Mouse (Mus musculus) embryonic facial prominence, embryonic 14.5 days (tissue): ENCODE data around the gene Cd4. TPM values are rescaled to one million over a fixed set of nuclear protein-coding genes. Genes with fewer than 3 reads are reported as not detected.

Source experiments
- ATAC-seq: fragments of 200-750 bp; cut with Nextera tagmentation; 2 replicates; pipeline ENCODE4 v1.8.0; 2017; ENCODE audit warnings: low read depth, moderate number of reproducible peaks, moderate TSS enrichment
- DNase-seq: peaks from one replicate; pipeline ENCODE4 v3.0.0-alpha.2; 2015; ENCODE audit warnings: low spot score
- H3K27ac ChIP-seq: fragments of 300-500 bp; sonication (generic); replicated peaks from 2 replicates; pipeline ENCODE4 v1.5.1; 2014; ENCODE audit warnings: low read depth, mild to moderate bottlenecking, low read length, moderate library complexity
- H3K27me3 ChIP-seq: fragments of 300-500 bp; sonication (generic); replicated peaks from 2 replicates; pipeline ENCODE4 v1.6.1; 2014; ENCODE audit warnings: low read length; ENCODE audit not compliant: control insufficient read depth, insufficient read depth
- H3K36me3 ChIP-seq: fragments of 300-500 bp; sonication (generic); 2 replicates; pipeline ENCODE4 v1.6.1; 2014; ENCODE audit warnings: low read length, mixed read lengths; ENCODE audit not compliant: control insufficient read depth, insufficient read depth
- H3K4me1 ChIP-seq: fragments of 300-500 bp; sonication (generic); 2 replicates; pipeline ENCODE4 v1.6.1; 2014; ENCODE audit warnings: antibody characterized with exemption, low read length; ENCODE audit not compliant: control insufficient read depth, insufficient read depth
- H3K4me2 ChIP-seq: fragments of 300-500 bp; sonication (generic); 2 replicates; pipeline ENCODE4 v1.6.1; 2014; ENCODE audit warnings: low read depth, mild to moderate bottlenecking, low read length, moderate library complexity, mixed read lengths
- H3K4me3 ChIP-seq: fragments of 300-500 bp; sonication (generic); 2 replicates; pipeline ENCODE4 v1.5.1; 2014; ENCODE audit warnings: low read depth, mild to moderate bottlenecking, low read length
- H3K9ac ChIP-seq: fragments of 300-500 bp; sonication (generic); 2 replicates; pipeline ENCODE4 v1.6.1; 2014; ENCODE audit warnings: low read depth, mild to moderate bottlenecking, low read length, moderate library complexity, mixed read lengths
- H3K9me3 ChIP-seq: fragments of 300-500 bp; sonication (generic); 2 replicates; pipeline ENCODE4 v1.6.1; 2016; ENCODE audit warnings: low read length; ENCODE audit not compliant: control insufficient read depth
- WGBS: fragments of 180-500 bp; shearing (Covaris S2); extraction: QIAGEN DNeasy Blood & Tissue Kit; methylation state at CpG from one replicate; pipeline ENCODE4 v1.1.7; 2014; 5-methylcytosine and 5-hydroxymethylcytosine counted together
- polyA plus RNA-seq: library from polyadenylated mRNA; unstranded; fragments of >200 nt; fragmentation: Nextera tagmentation; extraction: Ambion mirVana; gene quantifications from 2 replicates; pipeline ENCODE4 v1.2.1, GENCODE M21; 2014

The Cd4 gene
- polyA plus RNA-seq, 1 experiment from 2014 or later: 0.25 TPM

- H3K9ac ChIP-seq: no peak overlapping the region
- DNase-seq (no peak), ATAC-seq (no peak)
- no peaks in the 10 kb centered on the region; the same call in 1 of the 2 replicates for H3K4me1 ChIP-seq
- no peak overlapping the region for H3K4me2 ChIP-seq
- no peaks in the 10 kb centered on the region for H3K9me3 ChIP-seq
- no peaks in the 10 kb centered on the region for H3K36me3 ChIP-seq
- 82% methylated on average over 10 of the region's 10 CpGs for WGBS
- H3K27ac ChIP-seq: no peak overlapping the region
- no peaks in the 10 kb centered on the region for H3K27me3 ChIP-seq
- no peak overlapping the region for H3K4me3 ChIP-seq
Observed at GRCm38 (mm10) chr6:124883351-124883750, 4.7 kb downstream of the Cd4 start.

GRCm38 (mm10) chr6:124881821-124882220 is 6.2 kb downstream of the Cd4 start:
- no peaks in the 10 kb centered on the region for H3K36me3 ChIP-seq
- no peak overlapping the region for H3K9ac ChIP-seq
- no peaks in the 10 kb centered on the region for H3K9me3 ChIP-seq
- DNase-seq (no peak), ATAC-seq (no peak)
- no peak overlapping the region for H3K4me3 ChIP-seq
- no peak overlapping the region for H3K27ac ChIP-seq
- WGBS: 88% methylated on average over 9 of the region's 9 CpGs
- H3K4me1 ChIP-seq: no peaks in the 10 kb centered on the region; the same call in 1 of the 2 replicates
- H3K27me3 ChIP-seq: no peaks in the 10 kb centered on the region
- H3K4me2 ChIP-seq: no peak overlapping the region

- ATAC-seq (peak; percentile 22; the same call in 1 of the 2 replicates), DNase-seq (no peak)
- Histone ChIP-seq H3K4me2 (no peak overlapping the region), H3K4me3 (no peak overlapping the region), H3K36me3 (no peaks in the 10 kb centered on the region), H3K4me1 (no peaks in the 10 kb centered on the region), H3K9ac (no peak overlapping the region), H3K9me3 (no peaks in the 10 kb centered on the region), H3K27ac (no peak overlapping the region), H3K27me3 (no peaks in the 10 kb centered on the region)
- WGBS: 49% methylated on average over 6 of the region's 6 CpGs
Observed at GRCm38 (mm10) chr6:124879390-124879789, 8.6 kb downstream of the Cd4 start.

GRCm38 (mm10) chr6:124874348-124874747 is 13.7 kb downstream of the Cd4 start:
- 37% methylated on average over 3 of the region's 3 CpGs for WGBS
- ATAC-seq: no peak
- no peak overlapping the region for H3K27ac ChIP-seq

GRCm38 (mm10) chr6:124866560-124866959 is 21.5 kb downstream of the Cd4 start:
- Histone ChIP-seq H3K4me3 (no peak overlapping the region), H3K9ac (no peak overlapping the region), H3K27ac (no peak overlapping the region), H3K4me1 (peaks cover 7% of the 10 kb centered on the region), H3K4me2 (no peak overlapping the region), H3K36me3 (no peaks in the 10 kb centered on the region), H3K9me3 (no peaks in the 10 kb centered on the region), H3K27me3 (no peaks in the 10 kb centered on the region)
- 62% methylated on average over 6 of the region's 7 CpGs for WGBS
- DNase-seq: no peak
- ATAC-seq: no peak

More at GRCm38 (mm10) chr6:124874348-124874747, 13.7 kb downstream of the Cd4 start:
- Histone ChIP-seq H3K4me2 (no peak overlapping the region), H3K4me3 (no peak overlapping the region), H3K9ac (no peak overlapping the region), H3K36me3 (no peaks in the 10 kb centered on the region), H3K27me3 (no peaks in the 10 kb centered on the region), H3K4me1 (no peaks in the 10 kb centered on the region), H3K9me3 (no peaks in the 10 kb centered on the region)
- DNase-seq: no peak

- Histone ChIP-seq H3K4me2 (no peak overlapping the region), H3K36me3 (no peaks in the 10 kb centered on the region), H3K9ac (peak overlapping the region; percentile 25; the same call in 1 of the 2 replicates), H3K4me3 (no peak overlapping the region), H3K9me3 (no peaks in the 10 kb centered on the region), H3K27me3 (no peaks in the 10 kb centered on the region), H3K4me1 (peaks cover 7% of the 10 kb centered on the region), H3K27ac (no peak overlapping the region)
- ATAC-seq (no peak), DNase-seq (no peak)
- WGBS: 50% methylated on average over 15 of the region's 18 CpGs
Observed at GRCm38 (mm10) chr6:124865766-124866362, 22.2 kb downstream of the Cd4 start.

GRCm38 (mm10) chr6:124863658-124864298 is 24.2 kb downstream of the Cd4 start, which contains the start of gene Gpr162:
Gene Gpr162 (minus strand): TSS chr6:124863983.
- Histone ChIP-seq H3K4me3 (peak within 1 kb of the TSS; percentile 57), H3K9ac (peak within 1 kb of the TSS; percentile 76), H3K36me3 (no peaks in the 10 kb centered on the region), H3K4me1 (peaks cover 7% of the 10 kb centered on the region), H3K9me3 (no peaks in the 10 kb centered on the region), H3K27me3 (no peaks in the 10 kb centered on the region), H3K4me2 (peak within 1 kb of the TSS; percentile 95), H3K27ac (peak within 1 kb of the TSS; percentile 48)
- ATAC-seq (peak; percentile 81), DNase-seq (peak; percentile 82)
- WGBS: under 1% methylated on average over 32 of the region's 43 CpGs

GRCm38 (mm10) chr6:124863125-124863657 is 24.8 kb downstream of the Cd4 start:
- peaks cover 10% of the 10 kb centered on the region for H3K4me1 ChIP-seq
- peak; percentile 17; the same call in 1 of the 2 replicates for ATAC-seq

More at GRCm38 (mm10) chr6:124863125-124863657, 24.8 kb downstream of the Cd4 start:
- DNase-seq: no peak
- H3K27ac ChIP-seq: peak overlapping the region; percentile 48; the same call in 1 of the 2 replicates
- no peaks in the 10 kb centered on the region for H3K36me3 ChIP-seq
- peak overlapping the region; percentile 95 for H3K4me2 ChIP-seq
- H3K27me3 ChIP-seq: no peaks in the 10 kb centered on the region
- H3K4me3 ChIP-seq: peak overlapping the region; percentile 57
- H3K9me3 ChIP-seq: no peaks in the 10 kb centered on the region
- H3K9ac ChIP-seq: peak overlapping the region; percentile 76
- under 1% methylated on average over 11 of the region's 16 CpGs for WGBS
